Mouse (Mus musculus) layer of hippocampus, adult 9-11 months (tissue): ENCODE results near the gene Csf1.

ENCODE experiments used
- DNase-seq: peaks from one replicate; pipeline ENCODE4 v3.0.0; 2022

The Csf1 gene

GRCm38 (mm10) chr3:107778016-107778415 is 17.7 kb upstream of the Csf1 start:
- DNase-seq: no peak

DNA sequence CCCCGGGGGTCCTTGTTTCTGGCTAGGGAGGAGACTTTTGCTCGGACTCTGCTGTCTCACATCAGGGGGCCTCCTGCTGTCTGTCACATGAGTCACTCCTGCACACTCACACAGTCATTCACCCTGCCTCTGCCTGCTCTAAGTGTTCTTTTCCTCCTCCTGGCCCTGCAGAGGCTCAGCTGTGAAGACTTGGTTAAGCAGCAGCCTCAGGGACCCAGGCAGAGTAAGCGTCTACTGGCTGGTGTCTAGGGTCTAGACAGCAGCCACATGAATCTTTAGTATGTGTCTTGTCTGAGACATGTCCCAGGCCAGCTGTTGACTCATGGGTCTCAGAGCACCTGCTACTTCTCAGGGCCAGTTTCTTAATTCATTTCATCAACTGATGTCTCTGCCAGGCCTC is 16.0 kb upstream of the Csf1 start:
- DNase-seq: no peak

GRCm38 (mm10) chr3:107775736-107776135 is 15.5 kb upstream of the Csf1 start:
- DNase-seq: no peak

GRCm38 (mm10) chr3:107775056-107775455 is 14.8 kb upstream of the Csf1 start:
- DNase-seq: no peak

- DNase-seq: no peak
These were observed 12.6 kb upstream of the Csf1 start for GRCm38 (mm10) chr3:107772860-107773259.

GRCm38 (mm10) chr3:107769692-107770091 is 9.4 kb upstream of the Csf1 start:
- DNase-seq: no peak

- DNase-seq: no peak
These were observed 8.1 kb upstream of the Csf1 start for GRCm38 (mm10) chr3:107768104-107768989.

DNA sequence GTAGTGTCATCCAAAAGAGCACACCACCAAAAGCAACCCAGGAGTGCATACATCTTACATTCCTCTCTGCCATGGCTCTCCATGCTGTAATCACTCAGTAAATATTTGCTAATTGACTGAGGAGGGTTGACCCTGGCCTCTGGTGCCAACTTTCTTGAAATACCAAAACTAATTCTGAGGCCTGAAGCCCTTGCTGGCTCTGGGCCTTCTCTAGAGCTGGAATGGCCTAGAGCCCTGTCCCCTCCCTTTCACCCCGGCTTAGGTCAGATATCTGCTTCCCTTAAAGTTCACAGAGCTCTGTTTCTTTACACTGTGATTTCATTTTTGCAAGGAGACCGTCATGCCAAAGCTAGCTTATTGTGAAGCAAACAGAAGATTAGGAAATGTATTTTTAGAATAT is 6.5 kb upstream of the Csf1 start:
- no peak for DNase-seq

- no peak for DNase-seq
These were observed 5.7 kb upstream of the Csf1 start for GRCm38 (mm10) chr3:107765979-107766378.

DNA sequence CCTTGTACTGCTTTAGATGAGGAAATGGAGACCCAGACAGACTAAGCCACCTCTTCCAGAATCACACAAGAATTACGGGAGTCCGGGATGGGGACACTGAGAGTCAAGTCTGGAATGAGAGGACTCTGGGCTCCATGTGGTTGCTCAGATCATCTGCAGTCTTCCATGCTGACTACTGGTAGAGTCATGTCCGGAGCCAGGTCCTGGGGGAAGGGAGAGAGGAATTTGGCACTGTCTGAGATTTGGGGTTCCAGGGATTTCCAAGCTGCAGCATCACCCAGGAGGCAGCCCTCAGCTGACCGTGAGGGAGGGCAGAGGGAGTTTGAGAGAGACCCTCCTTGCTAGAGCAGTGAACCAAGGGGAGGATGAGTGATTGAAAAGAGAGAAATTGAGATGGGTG is 3.3 kb upstream of the Csf1 start:
- no peak for DNase-seq

DNA sequence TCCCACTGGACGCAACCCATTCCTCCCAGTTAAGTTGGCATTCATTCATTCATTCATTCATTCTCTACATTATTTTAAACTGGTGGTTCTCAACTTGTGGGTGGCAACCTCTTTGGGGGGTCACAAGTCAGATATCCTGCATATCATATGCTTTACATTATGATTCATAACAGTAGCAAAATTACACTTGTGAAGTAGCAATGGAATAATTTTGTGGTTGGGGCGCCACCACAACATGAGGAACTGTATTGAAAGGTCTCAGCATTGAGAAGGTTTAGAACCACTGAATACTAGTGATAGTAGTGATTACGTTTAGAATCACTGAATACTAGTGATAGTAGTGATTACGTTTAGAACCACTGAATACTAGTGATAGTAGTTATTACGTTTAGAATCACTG is 1.2 kb upstream of the Csf1 start:
- DNase-seq: no peak

DNA sequence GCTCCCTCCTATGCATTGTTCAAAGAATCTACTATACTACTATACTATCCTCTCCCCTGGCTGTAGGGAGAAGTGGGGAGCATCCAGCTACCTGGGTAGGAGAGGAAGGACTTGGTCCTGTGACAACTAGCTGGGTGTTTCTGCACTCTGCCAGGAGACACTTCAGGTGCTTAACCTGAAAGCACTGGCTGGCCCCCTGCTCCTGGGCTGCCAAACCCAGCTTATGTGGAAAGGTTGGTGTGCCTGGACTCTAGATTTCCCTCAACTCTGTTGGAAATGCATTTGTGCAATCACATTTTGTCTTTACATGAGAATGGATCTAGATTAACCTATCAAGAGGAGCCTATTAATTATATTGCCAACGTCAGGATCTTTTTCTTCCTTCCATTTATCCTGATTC is 502 bp upstream of the Csf1 start:
- DNase-seq: no peak

- DNase-seq: peak; percentile 56
These were observed 1.6 kb downstream of the Csf1 start for GRCm38 (mm10) chr3:107758638-107759037.

GRCm38 (mm10) chr3:107758176-107758575 is 2.1 kb downstream of the Csf1 start:
- DNase-seq: no peak

DNA sequence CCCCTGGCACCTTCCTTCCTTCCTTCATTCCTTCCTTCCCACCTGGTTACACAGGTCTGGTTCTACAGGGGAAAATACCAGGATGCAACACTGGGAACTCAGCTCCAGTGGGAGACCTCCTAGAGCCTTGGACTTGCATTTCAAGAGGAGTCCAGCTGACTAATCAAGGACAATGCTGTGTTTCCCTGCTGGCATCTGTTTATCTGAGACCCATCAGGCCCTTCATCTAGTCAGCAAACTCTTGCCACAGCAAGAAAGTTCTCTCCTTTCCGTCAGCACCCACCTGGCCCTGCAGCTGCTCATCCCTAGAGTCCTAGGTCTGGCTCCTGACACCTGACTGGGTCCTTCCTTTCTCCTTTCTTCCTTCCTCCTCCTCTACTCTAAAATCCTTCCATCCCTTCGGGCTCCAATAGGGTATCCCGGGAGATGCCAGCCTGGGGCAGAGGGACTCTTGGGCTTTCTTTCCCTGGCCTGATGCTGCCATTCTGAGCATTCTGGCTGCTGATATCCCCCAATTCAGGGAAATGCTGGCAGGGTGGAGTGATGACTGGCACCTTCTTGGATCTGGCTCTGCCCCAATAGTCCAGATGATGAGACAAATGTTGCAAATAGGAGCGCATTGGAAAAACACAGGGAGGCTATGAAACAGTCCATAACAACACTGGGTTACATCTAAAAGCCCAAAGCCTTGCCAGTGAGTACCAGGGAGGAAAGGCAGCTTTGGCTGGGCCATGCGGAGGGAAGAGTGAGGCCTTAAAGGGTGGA is 2.7 kb downstream of the Csf1 start:
- DNase-seq: peak; percentile 82

GRCm38 (mm10) chr3:107756481-107756866 is 3.8 kb downstream of the Csf1 start:
- no peak for DNase-seq

DNA sequence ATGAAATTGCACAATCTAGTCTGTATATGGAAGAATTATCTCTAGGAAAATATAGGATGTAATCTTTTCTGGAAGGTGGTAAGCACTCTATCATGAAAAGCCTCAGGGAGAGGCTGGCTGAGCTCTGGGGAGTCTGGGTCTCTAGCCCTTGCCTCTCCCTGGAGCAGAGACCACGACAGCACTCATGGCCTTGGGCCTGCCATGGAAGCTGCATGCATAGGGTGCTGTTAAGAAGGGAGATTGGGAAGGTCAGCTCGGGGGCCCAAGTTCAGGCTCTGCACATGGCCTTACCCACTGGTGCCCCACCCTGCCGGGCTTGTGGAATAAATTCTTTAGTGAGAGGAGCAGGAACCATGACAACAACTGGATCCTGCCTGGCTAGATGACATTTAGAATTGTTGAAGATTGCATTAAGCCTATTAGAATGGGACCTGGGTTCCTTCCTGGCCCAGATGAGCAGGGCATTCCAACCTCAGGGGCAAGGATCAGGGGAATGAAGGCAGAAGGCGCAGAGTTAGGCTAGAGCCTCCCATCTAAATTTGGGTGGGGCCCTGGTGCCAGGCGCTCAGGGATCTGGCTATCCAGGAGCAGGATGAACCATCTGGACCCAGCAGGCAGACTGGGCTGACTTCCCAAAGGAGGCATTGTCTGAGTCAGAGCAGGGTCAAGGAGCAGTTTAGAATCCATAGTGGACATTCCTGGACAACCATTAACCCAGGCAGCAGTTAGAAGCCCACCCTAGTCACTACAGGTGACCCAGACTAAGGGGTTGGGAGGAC is 4.4 kb downstream of the Csf1 start:
- no peak for DNase-seq

- no peak for DNase-seq
These were observed 5.6 kb downstream of the Csf1 start for GRCm38 (mm10) chr3:107754632-107755031.

- DNase-seq: no peak
These were observed 8.7 kb downstream of the Csf1 start for GRCm38 (mm10) chr3:107751607-107752006.

- DNase-seq: no peak
These were observed 9.3 kb downstream of the Csf1 start for GRCm38 (mm10) chr3:107750775-107751540.

GRCm38 (mm10) chr3:107749446-107749845 is 10.8 kb downstream of the Csf1 start:
- no peak for DNase-seq

DNA sequence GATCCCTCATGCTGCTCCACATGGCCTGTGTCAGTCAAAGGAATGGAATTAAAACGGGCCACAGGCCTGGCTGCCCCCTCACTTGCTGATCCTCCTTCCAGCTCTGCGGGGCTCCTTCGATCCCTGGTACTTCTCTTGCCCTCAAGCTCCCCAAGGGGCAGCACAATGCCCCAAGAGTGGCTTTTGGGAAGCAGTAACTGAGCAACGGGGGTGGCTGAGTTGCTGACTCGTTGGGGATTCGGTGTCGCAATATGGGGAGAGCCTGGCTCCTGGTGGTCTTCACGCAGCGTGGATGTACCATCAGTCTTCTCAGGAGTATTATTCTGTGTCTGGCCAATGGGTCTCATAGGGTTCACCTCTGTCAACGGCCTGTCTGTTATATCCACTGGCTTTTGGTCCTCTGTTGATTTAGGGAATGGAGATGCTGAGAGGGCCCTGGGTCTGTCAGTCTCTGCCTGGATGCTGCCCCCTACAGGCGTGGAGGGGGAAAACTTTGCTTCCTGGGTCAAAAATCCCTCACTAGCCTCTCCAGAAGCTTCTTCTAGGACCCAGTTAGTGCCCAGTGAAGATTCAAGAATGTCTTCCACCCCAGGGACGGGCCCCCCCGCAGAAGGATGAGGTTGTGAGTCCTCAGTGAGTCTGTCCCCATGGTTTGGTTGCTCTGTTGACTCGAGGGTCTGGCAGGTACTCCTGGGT is 11.9 kb downstream of the Csf1 start:
- no peak for DNase-seq
